Mouse (Mus musculus) brain, embryonic 18.5 days (tissue): Measurements from ENCODE around the gene Lrmda.

ENCODE experiments used
- DNase-seq: peaks from one replicate; pipeline ENCODE4 v3.0.0-alpha.2; 2012; ENCODE audit warnings: low read depth, low spot score

Gene Lrmda

GRCm38 (mm10) chr14:21992321-21992885 is 27.1 kb upstream of the Lrmda start:
- no peak for DNase-seq

- no peak for DNase-seq
Measured at GRCm38 (mm10) chr14:21993251-21994060, 26.1 kb upstream of the Lrmda start.

DNA sequence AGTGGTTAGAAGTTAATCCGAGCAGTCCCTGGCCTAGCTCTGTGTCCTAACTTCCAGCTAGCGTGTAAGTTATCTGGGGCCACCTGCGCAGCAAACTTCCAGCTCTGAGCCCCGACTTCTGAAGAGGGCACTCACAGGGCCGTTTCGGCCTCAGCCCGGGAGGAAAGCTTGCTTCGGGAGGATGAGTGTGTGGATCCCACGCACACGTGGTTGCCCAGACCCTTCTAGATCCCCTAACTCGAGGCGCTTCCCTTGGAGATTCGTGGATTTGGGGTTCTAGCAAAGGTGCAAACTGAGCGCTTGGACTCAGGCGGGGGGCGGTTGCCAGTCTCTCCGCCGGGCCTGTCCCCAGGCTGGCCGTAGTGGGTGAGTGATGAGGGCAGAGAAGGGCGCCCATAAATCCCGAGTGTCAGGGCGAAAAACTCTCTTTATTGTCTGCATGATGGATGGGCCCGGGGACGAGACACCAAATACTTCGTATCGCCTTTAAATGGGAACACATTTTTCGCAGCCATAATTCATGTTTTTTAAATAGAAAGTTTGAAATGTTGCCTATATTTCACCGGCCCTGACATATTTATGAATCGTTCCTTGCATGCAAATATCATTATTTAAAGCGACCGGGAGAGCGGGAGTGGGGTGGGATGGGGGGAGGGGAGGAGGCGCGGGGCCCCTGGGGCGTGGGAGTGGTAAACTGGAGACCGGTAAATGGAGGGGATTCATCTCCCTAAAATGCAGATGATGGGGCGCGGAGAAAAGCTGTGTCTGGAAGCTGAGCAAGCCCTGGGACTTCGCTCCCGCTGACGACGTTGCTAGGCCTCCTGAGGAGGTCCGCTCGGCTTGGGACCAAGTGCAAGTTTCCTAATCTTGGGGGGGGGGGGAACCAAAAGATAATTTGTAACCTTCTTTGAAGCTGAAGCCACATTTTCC is 25.2 kb upstream of the Lrmda start:
- no peak for DNase-seq

DNA sequence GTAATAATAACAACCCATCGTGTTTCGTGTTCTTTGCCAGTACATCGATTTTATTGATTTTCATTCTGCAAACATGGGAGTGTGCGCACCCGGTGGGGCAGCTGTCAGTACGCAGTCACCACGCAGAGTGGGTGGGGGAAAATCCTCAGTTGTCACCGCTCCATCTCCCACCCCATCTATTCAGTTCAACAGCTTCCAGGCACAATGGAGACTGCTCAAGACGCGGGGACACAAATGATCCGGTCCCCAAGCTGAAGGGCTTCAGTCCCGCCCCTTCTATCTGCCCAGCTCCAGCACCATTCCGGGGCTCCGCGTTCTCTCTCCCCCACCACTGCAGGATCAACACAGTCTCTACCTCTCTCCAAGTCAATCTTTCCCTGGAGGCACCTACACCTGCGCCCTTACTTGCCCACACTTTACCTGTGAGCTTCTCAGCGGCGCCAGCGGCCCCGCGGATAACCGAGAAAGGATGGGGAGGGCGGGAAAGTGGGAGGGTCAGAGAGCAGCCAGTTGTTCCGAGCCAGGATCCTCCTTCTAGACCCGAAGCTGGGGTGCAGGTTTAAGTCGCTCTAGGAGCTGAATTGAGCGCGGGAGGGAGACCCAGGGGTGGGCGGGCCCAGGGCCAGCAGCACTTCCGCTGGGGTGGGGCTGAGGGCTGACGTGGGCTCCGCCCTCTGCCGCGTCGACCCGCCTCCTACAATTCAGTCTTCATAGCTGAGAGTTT is 24.3 kb upstream of the Lrmda start:
- DNase-seq: no peak

- DNase-seq: no peak
Measured at GRCm38 (mm10) chr14:21999588-21999987, 19.9 kb upstream of the Lrmda start.

DNA sequence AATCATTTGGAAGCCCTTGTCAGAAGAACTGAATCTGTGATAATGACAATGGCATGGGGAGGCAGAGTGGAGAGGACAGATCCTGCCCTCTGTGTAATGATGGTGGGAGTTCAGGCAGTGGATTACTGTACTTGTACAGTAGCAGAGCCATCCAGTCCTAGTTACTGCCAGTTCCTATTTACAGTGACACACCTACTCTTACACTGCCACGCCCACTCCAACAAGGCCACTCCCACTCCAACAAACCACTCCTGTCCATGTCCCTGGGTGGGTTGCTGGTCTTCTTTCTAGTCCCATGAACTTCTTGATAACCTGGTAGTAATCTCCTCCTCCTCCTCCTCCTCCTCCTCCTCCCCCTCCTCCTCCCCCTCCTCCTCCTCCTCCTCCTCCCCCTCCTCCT is 16.3 kb upstream of the Lrmda start:
- DNase-seq: no peak

DNA sequence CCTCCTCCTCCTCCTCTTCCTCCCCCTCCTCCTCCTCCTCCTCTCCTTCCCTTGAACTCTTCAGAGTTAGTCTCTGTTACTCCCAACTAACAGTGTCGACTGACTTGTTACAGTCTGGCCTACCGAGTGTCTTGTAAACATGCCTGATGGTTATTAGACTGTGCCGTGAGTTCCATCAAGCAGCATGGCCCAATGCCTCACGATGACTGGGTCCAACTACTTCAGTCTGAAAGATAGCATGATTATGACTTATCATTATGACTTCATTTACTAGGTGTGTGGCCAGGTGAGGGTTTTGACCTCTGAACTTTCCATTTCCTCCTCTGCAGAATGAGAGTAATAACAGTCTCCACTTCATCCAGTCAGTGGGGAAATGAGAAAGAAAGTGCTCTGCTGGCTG is 15.9 kb upstream of the Lrmda start:
- DNase-seq: no peak

- no peak for DNase-seq
Measured at GRCm38 (mm10) chr14:22004943-22005342, 14.6 kb upstream of the Lrmda start.

DNA sequence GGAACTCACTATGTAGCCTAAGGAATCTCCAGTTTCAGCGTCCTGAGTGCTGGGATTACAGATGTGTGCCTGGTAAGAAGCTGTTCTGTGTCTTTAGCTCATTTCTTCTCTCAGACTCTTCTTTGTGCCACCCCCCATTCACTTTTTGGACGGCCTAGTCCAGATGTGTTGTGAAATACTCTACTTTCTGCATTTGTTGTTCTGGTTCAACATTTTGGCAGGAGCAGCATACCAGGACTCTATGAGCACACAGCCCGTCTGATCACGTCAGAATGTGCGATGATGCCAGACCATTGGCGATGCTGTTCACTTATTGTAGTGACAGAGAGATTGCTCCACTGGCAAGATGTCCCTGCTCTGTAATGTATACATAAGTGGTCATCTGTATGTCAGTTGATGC is 12.5 kb upstream of the Lrmda start:
- DNase-seq: no peak

- no peak for DNase-seq
Measured at GRCm38 (mm10) chr14:22014315-22014714, 5.2 kb upstream of the Lrmda start.

DNA sequence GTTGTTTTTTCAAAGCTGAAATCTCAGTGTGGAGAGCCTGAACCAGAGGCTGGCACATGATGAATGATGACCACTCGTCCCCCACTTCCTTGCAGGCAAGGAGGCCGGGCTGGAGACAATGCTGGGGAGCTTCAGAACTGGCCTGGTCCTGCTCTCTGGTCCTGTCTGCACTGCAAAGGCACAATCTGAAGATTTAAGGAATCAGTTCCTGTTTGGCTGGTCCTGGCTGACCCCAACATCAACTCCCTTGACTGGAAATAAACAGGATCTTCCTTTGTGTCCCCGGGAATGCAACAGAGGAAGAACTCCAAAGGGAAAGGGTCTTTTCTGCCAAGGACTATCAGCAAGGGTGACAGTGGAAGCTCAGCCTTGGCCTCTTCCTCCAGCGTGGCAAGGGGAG is 4.7 kb upstream of the Lrmda start:
- no peak for DNase-seq

DNA sequence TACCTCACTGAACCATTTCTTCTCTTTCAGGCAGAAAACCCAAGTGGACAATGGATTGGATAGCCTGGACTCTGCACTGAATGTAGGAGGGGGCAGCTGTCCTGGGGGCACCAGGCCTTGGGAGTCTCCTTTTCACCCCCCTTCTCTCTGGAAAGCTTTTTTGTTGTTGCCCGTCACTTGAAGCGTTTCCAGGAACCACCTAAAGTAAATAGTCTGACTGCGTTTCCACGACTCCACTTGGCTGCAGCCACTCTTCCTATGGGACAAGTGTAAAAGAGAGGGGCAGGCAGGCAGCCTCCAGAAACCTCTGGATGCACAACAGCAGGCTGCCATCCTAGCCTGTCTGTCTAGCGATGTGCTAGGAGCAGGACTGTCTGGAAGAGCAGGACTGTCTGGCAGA is 2.5 kb upstream of the Lrmda start:
- DNase-seq: no peak

GRCm38 (mm10) chr14:22019949-22020845 is 685 bp downstream of the Lrmda start:
- no peak for DNase-seq

DNA sequence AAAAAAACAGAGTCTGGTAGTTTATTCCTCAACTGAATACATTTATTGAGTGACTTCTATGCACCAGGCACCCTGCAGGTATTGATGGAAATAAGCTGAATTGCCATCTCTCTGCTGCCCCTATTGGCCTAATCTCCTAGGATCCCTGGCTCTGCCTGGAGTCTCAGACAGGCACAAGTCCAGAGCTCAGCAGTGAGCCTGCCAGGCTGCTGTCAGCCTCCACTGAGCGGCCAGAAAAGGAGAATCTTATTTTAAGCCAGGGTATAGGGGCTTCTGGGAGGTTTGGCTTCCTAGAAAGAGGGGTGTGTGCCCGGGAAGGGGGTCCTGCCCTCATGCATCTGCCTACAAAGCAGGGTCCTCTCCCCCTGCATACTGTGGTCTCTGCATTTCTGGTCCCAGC is 1.4 kb downstream of the Lrmda start:
- DNase-seq: no peak

DNA sequence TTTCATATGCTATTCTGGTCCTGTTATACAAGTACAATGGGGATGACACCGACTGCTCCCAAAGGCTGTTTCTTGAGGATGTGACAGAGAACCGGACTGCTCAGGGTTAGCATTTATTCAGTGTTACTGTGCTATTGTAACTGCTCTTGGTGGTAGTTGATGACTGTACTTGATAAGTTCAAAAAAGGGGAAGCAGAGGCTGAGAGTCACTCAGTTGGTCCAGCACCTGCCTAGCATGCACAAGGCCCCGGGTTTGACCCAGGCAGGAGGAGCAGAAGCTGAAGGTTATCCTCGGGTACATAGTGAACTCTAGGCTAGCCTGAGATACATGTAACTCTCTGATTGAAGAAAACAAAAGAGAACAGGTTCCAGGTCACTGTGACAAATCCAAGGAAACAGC is 4.0 kb downstream of the Lrmda start:
- no peak for DNase-seq

DNA sequence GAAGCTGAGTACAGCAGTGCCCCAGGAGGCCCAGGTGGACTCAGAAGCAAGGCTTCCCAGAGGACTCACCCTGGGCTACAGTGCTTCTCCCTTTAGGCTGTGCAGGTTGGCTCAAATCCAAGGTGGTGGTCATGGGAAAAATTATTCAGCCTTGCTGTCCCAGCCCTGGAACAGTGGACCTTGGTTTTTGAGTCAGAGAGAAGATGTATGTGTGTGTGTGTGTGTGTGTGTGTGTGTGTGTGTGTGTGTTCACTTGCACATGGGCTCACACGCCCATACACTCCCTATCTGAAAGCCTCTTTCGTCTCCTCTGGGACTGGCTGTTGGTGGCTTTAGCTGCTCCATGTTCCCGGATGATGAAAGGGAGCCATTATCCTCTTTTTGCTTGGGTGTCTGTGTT is 16.4 kb downstream of the Lrmda start:
- DNase-seq: no peak

DNA sequence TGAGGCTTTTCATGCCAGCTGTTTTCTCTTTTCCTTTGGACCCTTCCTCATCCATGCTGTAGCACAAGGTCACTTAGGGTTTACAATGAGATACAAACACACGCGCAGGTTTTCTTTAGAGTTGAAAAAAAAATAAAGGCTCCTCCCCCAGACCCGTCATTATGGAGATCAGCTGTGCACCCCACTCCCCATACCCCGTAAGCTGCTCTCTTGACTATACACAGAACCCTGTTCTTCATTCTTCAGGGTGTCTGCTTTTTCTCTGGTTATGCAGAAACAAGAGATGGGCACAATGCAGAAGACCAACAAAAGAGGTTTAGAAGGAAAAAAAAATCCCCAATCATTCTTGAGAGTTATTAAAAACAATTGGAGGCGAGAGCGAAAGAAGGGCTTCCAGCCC is 16.8 kb downstream of the Lrmda start:
- no peak for DNase-seq

- DNase-seq: no peak
Measured at GRCm38 (mm10) chr14:22036802-22037497, 17.4 kb downstream of the Lrmda start.

DNA sequence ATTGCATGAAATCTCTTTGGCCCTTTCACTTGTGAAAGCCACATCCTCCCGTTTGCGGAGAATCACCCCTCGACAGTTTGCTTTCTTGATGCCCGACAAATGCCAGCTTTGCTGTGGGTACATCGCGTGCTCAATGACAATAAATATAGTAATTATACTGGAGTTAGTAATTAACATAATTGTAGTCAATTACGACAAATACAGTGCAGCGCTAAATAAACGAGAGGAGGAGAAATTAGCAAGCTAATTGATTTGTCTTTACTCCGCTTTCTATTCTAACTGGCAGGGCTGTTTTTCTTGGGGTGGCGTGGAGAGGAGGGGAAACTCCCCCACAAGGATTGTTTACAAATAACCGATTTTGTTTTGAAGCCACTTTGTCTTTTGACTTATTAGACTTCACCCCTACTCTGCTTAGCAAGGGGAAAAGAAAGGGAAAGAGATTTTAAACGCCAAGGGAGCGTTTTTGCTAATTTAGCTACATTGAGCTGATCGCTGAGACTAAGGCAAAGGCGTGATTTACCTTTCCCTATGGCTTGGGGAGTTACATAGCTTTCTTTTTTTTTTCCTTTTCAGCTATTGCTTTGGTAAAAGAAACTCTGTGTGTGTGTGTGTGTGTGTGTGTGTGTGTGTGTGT is 18.1 kb downstream of the Lrmda start:
- peak; percentile 37 for DNase-seq

GRCm38 (mm10) chr14:22042146-22042545 is 22.6 kb downstream of the Lrmda start:
- no peak for DNase-seq
